Mouse (Mus musculus): Measurements from ENCODE around the gene Abca1. TPM values are rescaled to one million over a fixed set of nuclear protein-coding genes. Genes with fewer than 3 reads are reported as not detected.

Gene Abca1
- polyA plus RNA-seq, 1 experiment from 2014 or later = 2.0 TPM

GRCm38 (mm10) chr4:53115410-53115809 is 44.3 kb downstream of the Abca1 start:
- H3K4me3 ChIP-seq = no peak overlapping the region
- DNase-seq (ENCODE audit: low spot score) = peak; percentile 29
- H3K27ac ChIP-seq (replicated peaks) = peak overlapping the region; percentile 65; the same call in 1 of the 2 replicates
- no peaks in the 10 kb centered on the region for H3K36me3 ChIP-seq
- H3K27me3 ChIP-seq (ENCODE audit: low read depth, poor library complexity, severe bottlenecking) = no peaks in the 10 kb centered on the region
- H3K9me3 ChIP-seq (replicated peaks) = no peaks in the 10 kb centered on the region
- H3K4me1 ChIP-seq = peaks cover 25% of the 10 kb centered on the region
- 45% methylated on average over 4 of the region's 4 CpGs for WGBS

DNA sequence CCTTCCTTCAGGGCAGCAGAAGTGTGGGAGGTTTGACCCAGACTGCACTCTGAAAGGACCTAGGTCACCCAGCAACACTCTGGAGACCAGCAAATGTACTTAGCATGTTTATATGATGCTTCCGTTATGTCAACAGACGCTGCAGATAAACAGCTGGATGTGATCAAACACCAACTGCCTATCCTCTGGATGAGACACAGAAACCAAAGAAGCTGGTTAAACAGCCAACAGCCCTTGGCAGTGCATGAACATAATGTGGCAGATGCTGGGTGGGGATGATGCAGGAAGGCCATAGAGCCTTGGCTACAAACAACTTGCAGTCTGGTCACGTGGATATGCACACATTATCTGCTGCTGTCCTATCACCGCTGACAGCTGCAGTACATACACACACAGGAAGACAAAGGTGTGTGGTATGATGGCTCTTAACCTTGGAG is 47.8 kb downstream of the Abca1 start:
- Histone ChIP-seq H3K4me3 (no peak overlapping the region), H3K27me3 (ENCODE audit: low read depth, poor library complexity, severe bottlenecking) (no peaks in the 10 kb centered on the region), H3K9me3 (replicated peaks) (no peaks in the 10 kb centered on the region), H3K27ac (replicated peaks) (no peak overlapping the region), H3K36me3 (no peaks in the 10 kb centered on the region), H3K4me1 (peaks cover 32% of the 10 kb centered on the region)
- 74% methylated on average over 4 of the region's 4 CpGs for WGBS
- no peak for DNase-seq (ENCODE audit: low spot score)

DNA sequence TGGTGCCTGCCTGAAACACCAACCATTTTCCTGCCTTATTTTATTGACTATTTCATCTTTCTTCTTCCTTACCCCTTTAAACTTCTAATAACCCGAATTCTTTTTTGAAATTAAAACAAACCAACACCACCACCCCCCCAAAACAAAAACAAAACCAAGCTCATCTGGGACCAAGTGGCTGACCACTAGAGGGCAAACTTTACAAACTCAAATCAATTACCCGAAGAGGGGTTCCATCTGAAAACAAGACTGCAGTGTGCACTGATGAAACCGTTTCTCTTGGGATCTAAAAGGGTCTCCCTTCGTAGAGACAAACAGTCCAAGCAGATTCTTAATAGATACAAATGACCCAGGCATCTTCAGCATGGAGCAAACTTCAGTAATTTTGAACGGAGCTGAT is 49.3 kb downstream of the Abca1 start:
- Histone ChIP-seq H3K4me1 (peaks cover 17% of the 10 kb centered on the region), H3K27me3 (ENCODE audit: low read depth, poor library complexity, severe bottlenecking) (no peaks in the 10 kb centered on the region), H3K27ac (replicated peaks) (no peak overlapping the region), H3K9me3 (replicated peaks) (no peaks in the 10 kb centered on the region), H3K36me3 (no peaks in the 10 kb centered on the region), H3K4me3 (no peak overlapping the region)
- DNase-seq (ENCODE audit: low spot score) = no peak
- WGBS = 49% methylated on average over 5 of the region's 5 CpGs

- 63% methylated on average over 9 of the region's 9 CpGs for WGBS
- Histone ChIP-seq H3K4me1 (peaks cover 10% of the 10 kb centered on the region; the same call in 1 of the 2 replicates), H3K9me3 (replicated peaks) (no peaks in the 10 kb centered on the region), H3K27ac (replicated peaks) (peak overlapping the region; percentile 14; the same call in 1 of the 2 replicates), H3K27me3 (ENCODE audit: low read depth, poor library complexity, severe bottlenecking) (no peaks in the 10 kb centered on the region), H3K36me3 (no peaks in the 10 kb centered on the region), H3K4me3 (no peak overlapping the region)
- DNase-seq (ENCODE audit: low spot score) = no peak
Measured at GRCm38 (mm10) chr4:53109381-53109928, 50.2 kb downstream of the Abca1 start.

- no peak for DNase-seq (ENCODE audit: low spot score)
- 87% methylated on average over 4 of the region's 4 CpGs for WGBS
- Histone ChIP-seq H3K36me3 (no peaks in the 10 kb centered on the region), H3K4me3 (no peak overlapping the region), H3K27me3 (ENCODE audit: low read depth, poor library complexity, severe bottlenecking) (no peaks in the 10 kb centered on the region), H3K9me3 (replicated peaks) (no peaks in the 10 kb centered on the region), H3K4me1 (peaks cover 10% of the 10 kb centered on the region; the same call in 1 of the 2 replicates), H3K27ac (replicated peaks) (no peak overlapping the region)
Measured at GRCm38 (mm10) chr4:53108194-53108593, 51.5 kb downstream of the Abca1 start.

DNA sequence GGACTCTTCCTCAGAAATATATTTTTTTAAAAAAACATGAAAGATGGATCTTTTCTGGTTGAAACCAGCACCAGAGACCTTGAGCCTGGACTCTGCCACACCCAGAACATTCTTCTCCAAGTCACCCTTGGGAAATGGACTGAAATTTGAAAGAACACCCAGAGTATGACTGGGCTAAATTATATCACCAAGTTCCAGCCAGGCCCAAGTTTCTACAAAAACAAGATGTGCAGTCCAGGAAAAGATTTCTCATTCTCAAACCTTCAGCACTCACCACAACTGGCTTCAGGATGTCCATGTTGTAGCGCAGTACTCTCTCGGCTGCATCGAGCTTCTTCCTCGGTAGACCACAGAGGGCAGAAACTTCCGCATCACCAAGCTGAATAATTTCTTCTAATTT is 53.0 kb downstream of the Abca1 start:
- Histone ChIP-seq H3K27ac (replicated peaks) (no peak overlapping the region), H3K27me3 (ENCODE audit: low read depth, poor library complexity, severe bottlenecking) (no peaks in the 10 kb centered on the region), H3K9me3 (replicated peaks) (no peaks in the 10 kb centered on the region), H3K36me3 (no peaks in the 10 kb centered on the region), H3K4me1 (peaks cover 10% of the 10 kb centered on the region; the same call in 1 of the 2 replicates), H3K4me3 (no peak overlapping the region)
- WGBS = 96% methylated on average over 5 of the region's 5 CpGs
- no peak for DNase-seq (ENCODE audit: low spot score)

- H3K27me3 ChIP-seq (ENCODE audit: low read depth, poor library complexity, severe bottlenecking) = no peaks in the 10 kb centered on the region
- DNase-seq (ENCODE audit: low spot score) = no peak
- no peak overlapping the region for H3K27ac ChIP-seq (replicated peaks)
- H3K4me3 ChIP-seq = no peak overlapping the region
- peaks cover 10% of the 10 kb centered on the region; the same call in 1 of the 2 replicates for H3K4me1 ChIP-seq
- no peaks in the 10 kb centered on the region for H3K36me3 ChIP-seq
- H3K9me3 ChIP-seq (replicated peaks) = no peaks in the 10 kb centered on the region
- 80% methylated on average over 3 of the region's 3 CpGs for WGBS
Measured at GRCm38 (mm10) chr4:53106071-53106470, 53.6 kb downstream of the Abca1 start.

DNA sequence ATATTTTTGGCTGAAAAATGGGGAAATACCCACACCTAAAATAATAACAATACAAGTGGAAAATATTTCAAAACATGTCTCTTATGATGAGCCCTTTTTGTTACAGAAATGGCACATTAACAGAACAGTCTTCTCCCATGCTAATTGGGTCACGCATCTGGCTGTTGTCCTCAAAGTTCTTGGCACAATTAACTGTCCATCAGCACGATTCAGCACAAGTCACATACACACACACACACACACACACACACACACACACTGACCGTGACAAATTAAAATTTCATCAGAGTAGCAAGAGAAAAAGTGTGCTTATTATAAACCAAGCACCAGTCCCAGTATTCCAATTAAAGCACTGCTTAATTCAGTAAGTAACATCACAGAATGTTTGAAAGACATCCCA is 55.1 kb downstream of the Abca1 start:
- no peaks in the 10 kb centered on the region for H3K27me3 ChIP-seq (ENCODE audit: low read depth, poor library complexity, severe bottlenecking)

GRCm38 (mm10) chr4:53102529-53102928 is 57.2 kb downstream of the Abca1 start:
- Histone ChIP-seq H3K4me3 (no peak overlapping the region), H3K27ac (replicated peaks) (no peak overlapping the region), H3K9me3 (replicated peaks) (no peaks in the 10 kb centered on the region), H3K36me3 (no peaks in the 10 kb centered on the region), H3K4me1 (no peaks in the 10 kb centered on the region), H3K27me3 (ENCODE audit: low read depth, poor library complexity, severe bottlenecking) (no peaks in the 10 kb centered on the region)
- WGBS = 86% methylated on average over 7 of the region's 7 CpGs
- no peak for DNase-seq (ENCODE audit: low spot score)

More for the DNA sequence above, 55.1 kb downstream of the Abca1 start:
- no peak for DNase-seq (ENCODE audit: low spot score)
- peaks cover 9% of the 10 kb centered on the region; the same call in 1 of the 2 replicates for H3K4me1 ChIP-seq
- H3K36me3 ChIP-seq = no peaks in the 10 kb centered on the region
- WGBS = 89% methylated on average over 3 of the region's 3 CpGs
- no peak overlapping the region for H3K27ac ChIP-seq (replicated peaks)
- H3K9me3 ChIP-seq (replicated peaks) = no peaks in the 10 kb centered on the region
- H3K4me3 ChIP-seq = no peak overlapping the region

GRCm38 (mm10) chr4:53101306-53101705 is 58.4 kb downstream of the Abca1 start:
- WGBS = 81% methylated on average over 5 of the region's 5 CpGs

GRCm38 (mm10) chr4:53100492-53100891 is 59.2 kb downstream of the Abca1 start:
- Histone ChIP-seq H3K27me3 (ENCODE audit: low read depth, poor library complexity, severe bottlenecking) (no peaks in the 10 kb centered on the region), H3K36me3 (no peaks in the 10 kb centered on the region), H3K27ac (replicated peaks) (no peak overlapping the region), H3K4me1 (no peaks in the 10 kb centered on the region), H3K4me3 (no peak overlapping the region), H3K9me3 (replicated peaks) (no peaks in the 10 kb centered on the region)
- DNase-seq (ENCODE audit: low spot score) = no peak
- 93% methylated on average over 9 of the region's 9 CpGs for WGBS

More at GRCm38 (mm10) chr4:53101306-53101705, 58.4 kb downstream of the Abca1 start:
- no peak overlapping the region for H3K4me3 ChIP-seq
- no peaks in the 10 kb centered on the region for H3K36me3 ChIP-seq
- no peak overlapping the region for H3K27ac ChIP-seq (replicated peaks)
- no peaks in the 10 kb centered on the region for H3K4me1 ChIP-seq
- H3K27me3 ChIP-seq (ENCODE audit: low read depth, poor library complexity, severe bottlenecking) = no peaks in the 10 kb centered on the region
- DNase-seq (ENCODE audit: low spot score) = no peak
- no peaks in the 10 kb centered on the region for H3K9me3 ChIP-seq (replicated peaks)

DNA sequence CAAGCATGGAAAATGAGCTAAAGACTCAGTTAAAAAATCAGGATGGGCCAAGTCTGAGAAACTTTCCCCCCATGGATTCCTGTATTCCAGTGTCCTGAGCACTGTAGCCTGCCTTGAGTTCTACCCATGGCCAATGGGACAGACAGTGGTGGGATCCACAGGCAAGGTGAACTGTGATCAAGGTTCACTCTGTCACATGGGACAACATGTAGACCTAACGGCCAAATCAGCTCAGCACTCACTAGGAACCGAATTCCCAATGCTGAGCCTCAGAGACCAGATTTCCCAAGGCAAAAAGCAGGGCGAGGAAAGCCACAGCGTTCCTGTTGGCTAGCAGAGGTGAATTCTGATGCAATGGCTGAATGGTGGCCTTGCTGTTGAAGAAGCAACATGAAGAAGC is 64.8 kb downstream of the Abca1 start:
- no peaks in the 10 kb centered on the region for H3K27me3 ChIP-seq (ENCODE audit: low read depth, poor library complexity, severe bottlenecking)
- no peaks in the 10 kb centered on the region for H3K9me3 ChIP-seq (replicated peaks)
- no peaks in the 10 kb centered on the region for H3K36me3 ChIP-seq
- no peak overlapping the region for H3K4me3 ChIP-seq
- no peaks in the 10 kb centered on the region for H3K4me1 ChIP-seq
- no peak for DNase-seq (ENCODE audit: low spot score)
- H3K27ac ChIP-seq (replicated peaks) = no peak overlapping the region
- WGBS = 85% methylated on average over 4 of the region's 4 CpGs

DNA sequence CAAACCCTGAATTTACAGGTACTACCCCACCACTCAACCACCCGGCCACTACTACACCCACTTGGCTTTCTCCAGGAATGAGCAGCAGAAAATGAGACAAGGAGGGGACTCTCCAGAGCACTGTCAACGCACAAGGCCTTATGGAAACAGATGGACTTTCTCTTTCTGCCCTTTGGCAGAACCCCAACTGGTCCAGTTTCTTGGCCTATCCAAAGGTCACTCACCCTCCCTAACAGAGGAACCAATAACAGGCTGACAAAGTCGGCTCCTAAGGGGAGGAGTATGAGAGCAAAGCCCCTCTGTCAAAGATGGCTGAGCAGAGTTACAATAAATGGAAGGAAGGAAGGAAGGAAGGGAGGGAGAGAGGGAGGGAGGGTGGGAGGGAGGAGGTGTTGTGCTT is 65.4 kb downstream of the Abca1 start:
- DNase-seq (ENCODE audit: low spot score) = no peak
- H3K4me1 ChIP-seq = no peaks in the 10 kb centered on the region
- 78% methylated on average over 3 of the region's 3 CpGs for WGBS
- H3K27me3 ChIP-seq (ENCODE audit: low read depth, poor library complexity, severe bottlenecking) = no peaks in the 10 kb centered on the region
- no peak overlapping the region for H3K4me3 ChIP-seq
- no peaks in the 10 kb centered on the region for H3K9me3 ChIP-seq (replicated peaks)
- H3K36me3 ChIP-seq = no peaks in the 10 kb centered on the region
- no peak overlapping the region for H3K27ac ChIP-seq (replicated peaks)
